Mouse (Mus musculus): ENCODE data around the gene Phf24. TPM values are rescaled to one million over a fixed set of nuclear protein-coding genes. Genes with fewer than 3 reads are reported as not detected.

The Phf24 gene
- total and polyA plus RNA-seq, 3 experiments, result 0.04 to 0.98 TPM; not detected in 1

DNA sequence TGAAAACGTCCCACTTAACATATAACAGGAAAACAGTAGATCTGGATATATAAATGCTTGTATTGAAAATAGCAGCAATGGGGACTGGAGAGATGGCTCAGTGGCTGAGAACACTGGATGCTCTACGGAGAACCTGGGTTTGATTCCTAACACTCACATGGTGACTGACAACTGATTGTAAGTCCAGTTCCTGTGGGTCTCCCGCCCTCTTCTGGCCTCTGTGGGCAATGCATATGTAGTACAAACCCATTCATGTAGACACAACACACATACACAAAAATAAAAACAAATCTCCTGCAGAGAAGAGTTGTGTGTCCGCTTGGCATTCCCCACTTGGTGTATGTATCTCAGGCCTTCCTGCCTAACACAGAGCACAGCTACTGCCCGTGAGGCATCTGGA lies 11.7 kb downstream of the Phf24 start:
- peaks cover 3% of the 10 kb centered on the region; the same call in 1 of the 2 replicates for H3K9me3 ChIP-seq (replicated peaks)
- TF ChIP-seq GATA1 (IDR thresholded peaks at IDR 0.05; ENCODE audit: borderline replicate concordance, low read length) (no peak), POLR2AphosphoS5 (IDR thresholded peaks at IDR 0.05; ENCODE audit: insufficient replicate concordance, low read depth, low read length) (no peak), TAL1 (conservative IDR thresholded peaks at IDR 0.05; ENCODE audit: low read depth, low read length) (no peak), CTCF (IDR thresholded peaks at IDR 0.05; ENCODE audit: low read depth, low read length) (no peak)
- H3K27me3 ChIP-seq (ENCODE audit: insufficient read depth, low read length), result peaks cover 11% of the 10 kb centered on the region
- H3K4me3 ChIP-seq (ENCODE audit: low read depth, low read length), result no peak overlapping the region
- no peaks in the 10 kb centered on the region for H3K36me3 ChIP-seq (replicated peaks)
- DNase-seq (ENCODE audit: low spot score), result no peak
- H3K4me1 ChIP-seq (ENCODE audit: insufficient read depth, low read depth, low read length), result no peaks in the 10 kb centered on the region
- no peak for ATAC-seq (ENCODE audit: extremely low read depth, insufficient number of reproducible peaks, low FRiP score, poor library complexity, severe bottlenecking)

DNA sequence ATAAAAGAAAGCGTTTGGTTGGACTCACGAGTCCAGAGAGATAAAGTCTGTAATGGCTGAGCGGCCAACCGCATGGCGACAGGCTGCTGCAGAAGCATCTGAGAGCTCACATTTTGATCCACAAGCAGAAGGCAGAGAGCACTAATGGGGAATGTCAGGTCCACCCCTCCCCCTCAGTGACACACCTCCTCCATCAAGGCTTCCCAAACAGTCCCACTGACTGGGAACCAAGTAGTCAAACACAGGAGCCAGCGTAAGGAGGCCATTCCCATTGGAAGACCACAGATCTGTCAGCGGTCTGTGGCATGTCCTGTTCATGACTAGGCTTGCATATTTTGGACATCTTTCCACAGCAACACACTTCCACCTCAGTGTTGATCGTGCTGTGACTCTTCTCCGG lies 12.5 kb downstream of the Phf24 start:
- H3K27me3 ChIP-seq (ENCODE audit: insufficient read depth, low read length), result peaks cover 16% of the 10 kb centered on the region

DNA sequence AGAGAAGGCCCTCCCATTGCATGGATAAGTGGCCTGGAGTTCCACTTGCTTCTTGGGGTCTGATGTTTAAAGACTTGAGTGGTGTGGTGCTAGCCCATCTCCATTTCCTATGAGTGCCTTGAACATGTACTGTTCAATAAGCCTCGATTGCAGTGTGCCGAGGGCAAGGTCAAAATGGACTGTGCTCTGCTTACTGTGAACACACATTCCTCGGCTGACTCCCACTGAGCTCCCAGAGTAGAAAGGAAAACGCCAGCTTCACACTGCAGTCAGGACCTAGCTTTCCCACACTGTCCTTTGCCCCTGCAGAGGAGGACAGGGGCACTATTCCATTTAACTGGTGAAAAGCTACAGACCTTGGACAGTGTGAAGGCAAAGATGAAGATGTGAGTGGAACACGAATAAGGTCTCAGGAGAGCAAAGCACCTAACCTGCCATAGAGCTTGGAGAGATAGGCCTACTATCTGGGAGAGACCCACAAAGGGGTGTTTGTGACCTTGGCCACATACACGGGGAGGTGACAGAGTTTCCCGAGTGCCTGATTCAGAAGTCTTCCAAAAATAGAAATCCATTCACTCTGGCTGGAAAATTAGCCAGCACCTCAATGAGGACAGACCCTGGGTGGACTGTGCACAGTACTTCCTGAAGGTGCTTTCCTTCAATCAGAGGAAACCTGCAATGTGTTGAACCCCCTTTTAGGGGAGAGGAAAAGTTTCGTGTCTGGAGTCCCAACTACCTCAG lies 15.9 kb downstream of the Phf24 start:
- H3K4me1 ChIP-seq (ENCODE audit: insufficient read depth, low read depth, low read length), result peaks cover 2% of the 10 kb centered on the region; the same call in 1 of the 2 replicates
- H3K27me3 ChIP-seq (ENCODE audit: insufficient read depth, low read length), result peaks cover 29% of the 10 kb centered on the region
- DNase-seq (ENCODE audit: low spot score) (no peak), ATAC-seq (ENCODE audit: extremely low read depth, insufficient number of reproducible peaks, low FRiP score, poor library complexity, severe bottlenecking) (no peak)
- peaks cover 3% of the 10 kb centered on the region; the same call in 1 of the 2 replicates for H3K9me3 ChIP-seq (replicated peaks)
- H3K36me3 ChIP-seq (replicated peaks), result no peaks in the 10 kb centered on the region
- TF ChIP-seq POLR2AphosphoS5 (IDR thresholded peaks at IDR 0.05; ENCODE audit: insufficient replicate concordance, low read depth, low read length) (no peak), CTCF (IDR thresholded peaks at IDR 0.05; ENCODE audit: low read depth, low read length) (no peak), GATA2 (IDR thresholded peaks at IDR 0.05; ENCODE audit: borderline replicate concordance, low read depth, low read length) (no peak), GATA1 (IDR thresholded peaks at IDR 0.05; ENCODE audit: borderline replicate concordance, low read length) (no peak), TAL1 (conservative IDR thresholded peaks at IDR 0.05; ENCODE audit: low read depth, low read length) (no peak)
- H3K4me3 ChIP-seq (ENCODE audit: low read depth, low read length), result no peak overlapping the region

More for the DNA sequence above, 12.5 kb downstream of the Phf24 start:
- Histone ChIP-seq H3K9me3 (replicated peaks) (peaks cover 3% of the 10 kb centered on the region; the same call in 1 of the 2 replicates), H3K4me3 (ENCODE audit: low read depth, low read length) (no peak overlapping the region), H3K4me1 (ENCODE audit: insufficient read depth, low read depth, low read length) (peaks cover 2% of the 10 kb centered on the region; the same call in 1 of the 2 replicates), H3K36me3 (replicated peaks) (no peaks in the 10 kb centered on the region)
- no peak for DNase-seq (ENCODE audit: low spot score)
- no peak for ATAC-seq (ENCODE audit: extremely low read depth, insufficient number of reproducible peaks, low FRiP score, poor library complexity, severe bottlenecking)
- TF ChIP-seq TAL1 (conservative IDR thresholded peaks at IDR 0.05; ENCODE audit: low read depth, low read length), result no peak
- TF ChIP-seq GATA2 (IDR thresholded peaks at IDR 0.05; ENCODE audit: borderline replicate concordance, low read depth, low read length), result no peak
- no peak for TF ChIP-seq GATA1 (IDR thresholded peaks at IDR 0.05; ENCODE audit: borderline replicate concordance, low read length)
- no peak for TF ChIP-seq CTCF (IDR thresholded peaks at IDR 0.05; ENCODE audit: low read depth, low read length)
- no peak for TF ChIP-seq POLR2AphosphoS5 (IDR thresholded peaks at IDR 0.05; ENCODE audit: insufficient replicate concordance, low read depth, low read length)

DNA sequence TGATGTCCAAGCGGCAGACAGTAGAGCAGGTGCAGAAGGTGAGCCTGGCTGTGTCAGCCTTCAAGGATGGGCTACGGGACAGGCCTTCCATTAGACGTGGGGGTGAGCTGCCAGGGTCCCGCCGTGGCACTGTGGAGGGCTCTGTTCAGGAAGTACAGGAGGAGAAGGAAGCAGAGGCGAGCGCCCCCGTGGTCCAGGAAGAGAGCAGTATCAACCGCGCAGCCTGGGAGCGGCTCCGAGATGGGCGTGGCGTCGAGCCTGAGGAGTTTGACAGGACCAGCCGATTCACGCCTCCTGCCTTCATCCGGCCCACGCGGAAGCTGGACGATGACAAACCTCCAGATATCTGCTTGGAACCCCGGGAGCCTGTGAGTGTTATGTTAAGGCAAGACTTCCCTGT lies 17.2 kb downstream of the Phf24 start:
- peaks cover 41% of the 10 kb centered on the region for H3K27me3 ChIP-seq (ENCODE audit: insufficient read depth, low read length)
- no peaks in the 10 kb centered on the region for H3K36me3 ChIP-seq (replicated peaks)
- DNase-seq (ENCODE audit: low spot score), result no peak
- no peaks in the 10 kb centered on the region for H3K9me3 ChIP-seq (replicated peaks)
- peaks cover 4% of the 10 kb centered on the region; the same call in 1 of the 2 replicates for H3K4me1 ChIP-seq (ENCODE audit: insufficient read depth, low read depth, low read length)
- ATAC-seq (ENCODE audit: extremely low read depth, insufficient number of reproducible peaks, low FRiP score, poor library complexity, severe bottlenecking), result no peak
- TF ChIP-seq POLR2AphosphoS5 (IDR thresholded peaks at IDR 0.05; ENCODE audit: insufficient replicate concordance, low read depth, low read length) (no peak), GATA2 (IDR thresholded peaks at IDR 0.05; ENCODE audit: borderline replicate concordance, low read depth, low read length) (no peak), GATA1 (IDR thresholded peaks at IDR 0.05; ENCODE audit: borderline replicate concordance, low read length) (no peak), CTCF (IDR thresholded peaks at IDR 0.05; ENCODE audit: low read depth, low read length) (no peak)
- no peak overlapping the region for H3K4me3 ChIP-seq (ENCODE audit: low read depth, low read length)

DNA sequence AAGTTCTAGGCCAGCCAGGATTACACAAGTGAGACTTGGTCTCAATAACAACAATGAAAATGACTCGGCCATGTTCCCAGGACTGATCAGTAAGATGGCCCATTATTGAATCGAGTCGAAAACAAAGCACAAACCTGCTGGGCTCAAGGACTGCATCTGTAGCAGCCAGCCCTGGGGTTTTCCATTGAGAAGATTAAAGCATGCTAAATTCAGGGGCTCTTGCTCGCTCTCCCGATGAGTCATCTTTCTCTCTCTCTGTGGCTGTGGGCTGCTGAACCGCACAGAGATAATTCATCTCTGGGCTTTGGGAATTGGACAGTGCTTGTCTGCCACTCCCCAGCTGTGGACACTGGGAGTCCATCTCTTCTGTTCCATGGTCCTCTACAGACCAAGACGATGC lies 24.9 kb downstream of the Phf24 start:
- Histone ChIP-seq H3K4me1 (ENCODE audit: insufficient read depth, low read depth, low read length) (peaks cover 13% of the 10 kb centered on the region; the same call in 1 of the 2 replicates), H3K36me3 (replicated peaks) (no peaks in the 10 kb centered on the region), H3K9me3 (replicated peaks) (no peaks in the 10 kb centered on the region), H3K4me3 (ENCODE audit: low read depth, low read length) (no peak overlapping the region), H3K27me3 (ENCODE audit: insufficient read depth, low read length) (peaks cover 72% of the 10 kb centered on the region)
- TF ChIP-seq GATA1 (IDR thresholded peaks at IDR 0.05; ENCODE audit: borderline replicate concordance, low read length) (no peak), TAL1 (conservative IDR thresholded peaks at IDR 0.05; ENCODE audit: low read depth, low read length) (no peak), GATA2 (IDR thresholded peaks at IDR 0.05; ENCODE audit: borderline replicate concordance, low read depth, low read length) (no peak), CTCF (IDR thresholded peaks at IDR 0.05; ENCODE audit: low read depth, low read length) (no peak), POLR2AphosphoS5 (IDR thresholded peaks at IDR 0.05; ENCODE audit: insufficient replicate concordance, low read depth, low read length) (no peak)
- no peak for DNase-seq (ENCODE audit: low spot score)
- ATAC-seq (ENCODE audit: extremely low read depth, insufficient number of reproducible peaks, low FRiP score, poor library complexity, severe bottlenecking), result no peak

DNA sequence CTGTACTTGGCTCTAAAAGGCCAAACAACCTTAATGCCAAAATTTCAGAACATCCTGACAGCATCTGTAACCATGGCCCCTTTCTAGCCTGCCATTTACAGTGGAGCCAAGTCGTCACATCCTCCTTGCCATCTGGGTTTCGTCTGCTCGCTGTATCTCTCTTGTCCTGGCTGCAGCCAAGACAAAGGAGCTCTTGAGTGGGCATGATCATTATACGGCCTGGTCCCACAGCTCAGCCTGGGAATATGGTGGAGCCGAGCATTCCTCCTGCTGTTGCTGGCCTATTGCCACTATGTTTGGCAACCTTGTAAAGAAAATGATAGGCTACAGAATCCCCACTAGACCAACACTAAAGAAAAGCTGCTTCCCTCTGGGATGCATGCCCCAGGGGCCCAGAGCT lies 26.9 kb downstream of the Phf24 start:
- H3K4me1 ChIP-seq (ENCODE audit: insufficient read depth, low read depth, low read length), result peaks cover 17% of the 10 kb centered on the region
- H3K36me3 ChIP-seq (replicated peaks), result no peaks in the 10 kb centered on the region
- TF ChIP-seq GATA1 (IDR thresholded peaks at IDR 0.05; ENCODE audit: borderline replicate concordance, low read length), result no peak
- no peak for TF ChIP-seq CTCF (IDR thresholded peaks at IDR 0.05; ENCODE audit: low read depth, low read length)
- TF ChIP-seq POLR2AphosphoS5 (IDR thresholded peaks at IDR 0.05; ENCODE audit: insufficient replicate concordance, low read depth, low read length), result no peak
- no peak for TF ChIP-seq GATA2 (IDR thresholded peaks at IDR 0.05; ENCODE audit: borderline replicate concordance, low read depth, low read length)
- no peak for TF ChIP-seq TAL1 (conservative IDR thresholded peaks at IDR 0.05; ENCODE audit: low read depth, low read length)
- ATAC-seq (ENCODE audit: extremely low read depth, insufficient number of reproducible peaks, low FRiP score, poor library complexity, severe bottlenecking), result no peak
- no peak overlapping the region for H3K4me3 ChIP-seq (ENCODE audit: low read depth, low read length)
- H3K27me3 ChIP-seq (ENCODE audit: insufficient read depth, low read length), result peaks cover 74% of the 10 kb centered on the region
- H3K9me3 ChIP-seq (replicated peaks), result no peaks in the 10 kb centered on the region
- DNase-seq (ENCODE audit: low spot score), result no peak
